Mouse (Mus musculus) frontal cortex, adult 2 months (tissue): ENCODE results near the gene Zbtb7a. TPM values are rescaled to one million over a fixed set of nuclear protein-coding genes. Genes with fewer than 3 reads are reported as not detected.

Experiments
- DNase-seq, 2 experiments: peaks; one replicate each; pipeline ENCODE4 v3.0.0; 2022; ENCODE audit warnings: low spot score in 1 of 2; ENCODE audit errors: extremely low spot score in 1 of 2
- polyA plus RNA-seq: library from polyadenylated mRNA; depleted of rRNA; stranded (reverse); fragments of >200 nt; gene quantifications from 2 replicates; pipeline ENCODE4 v1.2.3, GENCODE M21; 2012

Gene Zbtb7a
- polyA plus RNA-seq, 1 experiment: 46.0 TPM

DNA sequence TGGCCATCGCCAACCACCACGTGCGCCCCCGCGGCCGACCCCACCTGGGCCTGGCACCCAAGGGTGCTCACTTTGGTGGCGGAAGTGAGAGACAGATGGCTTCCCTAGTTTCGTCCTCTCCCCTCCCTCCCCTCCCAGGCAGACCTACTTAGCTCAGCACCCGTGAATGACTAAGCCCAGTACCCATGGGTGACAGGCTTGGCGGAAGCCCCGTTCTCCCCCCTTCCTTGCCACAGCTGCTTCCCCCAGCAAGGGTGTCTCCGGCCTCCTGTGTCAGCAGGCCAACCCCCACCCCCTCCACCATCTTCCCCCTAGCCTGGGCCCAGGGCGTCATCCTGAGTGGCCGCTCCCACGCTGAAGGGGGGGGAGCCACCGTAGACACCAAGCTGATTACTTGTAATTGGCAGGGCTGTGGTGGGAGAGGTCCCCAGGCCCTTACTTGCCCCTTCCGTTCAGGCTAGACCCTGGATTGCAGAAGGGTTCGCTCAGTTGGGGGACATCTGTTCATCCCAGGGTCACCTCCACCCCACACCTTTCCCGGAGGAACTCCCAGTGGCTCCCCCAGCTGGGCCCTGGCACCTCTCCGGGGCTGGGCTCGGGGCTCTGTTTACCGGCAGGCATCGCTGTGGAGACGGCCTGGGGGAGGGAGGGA lies 3.2 kb downstream of the Zbtb7a start:
- DNase-seq: peak in 1 of 2 experiments; percentile 40

DNA sequence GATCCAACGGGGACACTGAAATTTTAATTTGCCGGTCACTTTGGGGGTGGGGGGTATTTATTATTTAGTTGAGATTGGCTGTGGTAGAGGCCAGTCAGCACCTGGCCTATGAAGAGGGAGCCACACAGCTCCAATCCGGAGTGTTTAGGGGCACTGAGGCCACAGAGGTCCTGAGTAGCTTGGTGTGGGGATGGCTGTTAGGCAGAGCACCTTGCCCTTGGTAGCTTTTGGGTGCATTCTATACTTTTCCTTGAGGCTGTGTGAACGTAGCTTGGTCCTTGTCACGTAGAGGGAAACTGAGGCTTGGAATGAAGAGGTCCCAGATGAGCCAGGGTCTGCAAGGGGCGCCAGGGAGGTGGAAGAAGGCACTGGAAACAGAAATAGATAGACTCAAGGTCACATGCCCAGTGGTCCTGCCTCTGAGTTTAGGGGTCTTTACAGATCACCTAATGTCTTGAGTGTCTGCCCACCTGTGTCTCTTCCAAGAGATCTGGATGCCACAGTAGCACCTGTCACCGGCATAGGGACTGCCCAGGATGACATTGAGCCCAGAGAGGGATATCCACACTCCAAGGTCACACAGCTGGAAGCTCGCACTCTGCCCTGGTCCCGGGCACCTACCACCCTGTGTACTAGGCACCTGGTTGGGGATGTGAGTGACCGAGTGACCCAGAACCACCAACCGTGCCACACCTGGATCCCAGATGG lies 4.0 kb downstream of the Zbtb7a start:
- DNase-seq: no peak

DNA sequence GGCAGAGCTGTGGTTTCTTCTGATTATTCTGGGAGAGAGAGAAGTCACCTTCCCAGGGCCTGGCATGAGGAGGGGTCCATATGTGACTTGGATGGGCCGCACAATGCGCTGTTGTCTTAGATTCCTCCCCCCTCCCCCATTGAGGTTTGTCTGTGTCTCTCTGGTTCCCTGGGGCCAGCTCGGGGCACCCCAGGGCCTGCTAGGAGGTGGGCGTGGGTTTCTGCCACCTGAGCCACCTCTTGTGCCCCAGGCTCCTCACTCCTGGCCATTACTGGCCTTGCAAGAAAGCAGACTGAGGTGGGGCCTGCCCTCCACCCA lies 4.5 kb downstream of the Zbtb7a start:
- DNase-seq: no peak

DNA sequence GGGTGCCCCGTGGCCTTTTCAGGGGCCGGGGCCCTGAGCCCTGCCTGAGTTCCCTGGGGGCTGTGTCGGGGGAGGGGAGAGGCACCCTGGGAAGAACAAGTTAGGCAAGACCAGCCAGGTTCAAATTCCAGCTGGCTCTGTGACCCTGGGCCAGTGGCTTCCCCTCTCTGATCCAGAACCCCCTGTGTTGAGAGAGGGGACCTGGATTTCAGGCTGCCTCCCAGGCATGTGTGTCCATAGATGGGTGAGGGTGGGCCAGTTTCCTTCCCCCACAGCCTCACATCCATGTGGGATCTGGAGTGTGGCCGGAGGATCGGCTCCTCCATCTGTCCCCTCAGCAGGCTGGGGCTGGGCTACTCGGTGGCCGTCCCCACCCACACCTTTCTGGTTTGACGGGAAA lies 5.0 kb downstream of the Zbtb7a start:
- DNase-seq: no peak

DNA sequence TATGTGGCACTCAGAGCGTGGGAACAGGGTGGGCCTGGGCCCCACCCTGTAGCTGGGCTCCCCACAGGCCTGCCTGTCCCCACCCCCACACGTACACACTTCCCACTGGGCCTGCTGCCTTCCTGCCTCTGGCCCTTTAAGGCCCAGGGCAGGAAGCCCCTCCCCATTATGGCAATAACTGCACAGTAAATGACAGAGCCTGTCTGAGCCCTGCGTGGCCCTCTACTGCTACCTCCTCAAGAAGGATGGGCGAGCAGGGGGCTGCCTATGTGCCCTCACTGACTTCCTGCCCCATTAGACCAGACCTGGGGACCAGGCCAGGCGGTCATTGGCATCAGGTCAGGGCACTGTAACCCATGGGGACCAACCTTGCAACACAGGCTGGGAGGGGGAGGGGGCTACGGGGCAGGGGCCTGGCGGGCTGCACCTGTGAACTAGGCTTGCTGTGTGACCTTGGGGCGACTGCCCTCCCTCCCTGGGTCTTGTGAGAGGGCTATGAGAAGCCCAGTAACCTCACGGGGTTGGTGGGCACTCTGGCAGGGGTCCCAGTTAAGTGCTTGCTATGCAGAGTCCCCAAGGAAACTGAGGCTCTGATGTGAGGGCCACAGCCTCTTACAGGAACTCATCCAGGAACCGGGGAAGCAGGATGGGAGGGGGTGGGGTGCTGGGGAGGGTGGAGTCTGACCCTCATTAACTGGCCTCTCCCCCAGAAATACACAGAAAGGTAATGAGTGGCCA lies 5.9 kb downstream of the Zbtb7a start:
- DNase-seq: no peak

DNA sequence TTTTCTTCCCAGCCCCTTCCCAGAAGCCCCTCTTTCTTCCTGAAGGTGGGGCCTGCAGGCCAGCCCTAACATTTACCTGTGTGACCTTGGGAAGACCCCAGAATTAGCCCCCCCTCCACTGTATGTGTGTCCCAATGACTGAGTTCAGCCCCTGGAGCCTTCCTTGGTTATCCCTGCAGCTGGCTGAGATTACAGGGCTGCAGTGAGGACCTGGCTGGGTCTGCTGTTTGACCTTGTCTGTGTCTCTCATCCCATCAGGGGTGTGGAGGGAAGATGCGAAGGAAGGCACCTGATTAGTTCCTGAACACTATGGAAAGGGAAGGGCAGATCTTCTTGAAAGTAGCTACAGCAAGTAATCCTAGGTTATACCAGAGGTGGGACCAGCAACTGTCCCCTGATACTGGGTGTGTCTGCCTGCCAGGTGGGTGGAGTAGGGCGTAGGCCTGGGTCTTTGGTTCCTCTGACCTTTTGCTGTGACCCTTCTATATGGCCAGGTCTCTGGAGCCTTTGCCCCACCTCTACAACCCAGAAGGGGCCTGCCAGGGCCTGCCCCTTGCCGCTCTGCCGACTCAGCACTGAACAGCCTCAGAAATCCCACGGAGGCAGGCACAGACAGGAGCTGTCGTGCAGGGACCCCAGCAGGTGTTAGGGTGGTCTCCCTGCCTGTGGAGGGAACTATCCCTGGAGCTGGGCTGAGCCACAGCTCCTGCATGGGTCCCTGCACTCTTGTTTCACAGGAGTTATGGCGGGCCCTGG lies 6.6 kb downstream of the Zbtb7a start:
- DNase-seq: no peak

DNA sequence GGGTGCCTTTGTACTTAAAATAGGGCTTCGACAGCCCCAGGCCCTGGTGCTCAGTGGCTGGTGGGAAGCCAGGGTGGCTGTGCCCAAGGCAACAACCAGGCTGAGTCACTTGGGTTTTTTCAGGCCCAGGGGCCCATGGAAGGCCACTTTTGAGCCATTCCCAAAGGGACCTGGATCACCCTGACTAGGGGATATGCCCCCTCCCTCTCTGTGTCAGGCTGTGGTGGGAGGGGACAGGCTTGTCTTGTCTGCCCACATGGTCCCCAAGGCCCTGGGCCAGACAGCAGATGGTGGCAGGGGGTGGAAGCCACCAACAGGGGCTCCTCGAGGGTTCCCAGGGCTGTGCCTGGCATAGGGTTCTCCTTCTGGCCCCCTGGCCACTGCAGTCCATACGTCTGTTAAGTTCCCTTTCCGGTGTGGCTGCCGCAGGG lies 7.5 kb downstream of the Zbtb7a start:
- DNase-seq: no peak

DNA sequence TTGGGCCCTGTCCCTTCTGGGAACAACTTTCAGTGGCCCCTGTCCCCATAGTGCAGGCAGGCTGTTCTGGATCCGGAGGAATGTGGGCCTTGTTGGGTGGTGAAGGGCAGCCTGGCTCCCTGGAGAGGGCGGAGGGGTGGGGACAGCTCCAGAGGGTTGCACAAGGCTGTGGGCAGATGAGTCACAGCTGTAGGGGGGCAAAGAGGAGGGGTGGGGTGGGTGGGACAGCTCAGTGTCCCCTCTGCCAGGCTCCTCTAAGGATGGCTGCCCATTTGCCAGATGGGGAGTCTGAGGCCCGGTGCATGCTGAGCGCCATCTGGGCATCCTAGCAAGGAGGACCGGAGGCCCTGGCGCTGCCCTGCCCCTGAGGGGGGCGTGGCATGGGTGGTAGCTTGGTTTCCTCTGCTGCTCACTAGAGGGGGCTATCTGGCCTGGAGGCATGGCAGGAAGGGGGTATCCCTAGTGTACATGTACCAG lies 8.2 kb downstream of the Zbtb7a start:
- no peak for DNase-seq

DNA sequence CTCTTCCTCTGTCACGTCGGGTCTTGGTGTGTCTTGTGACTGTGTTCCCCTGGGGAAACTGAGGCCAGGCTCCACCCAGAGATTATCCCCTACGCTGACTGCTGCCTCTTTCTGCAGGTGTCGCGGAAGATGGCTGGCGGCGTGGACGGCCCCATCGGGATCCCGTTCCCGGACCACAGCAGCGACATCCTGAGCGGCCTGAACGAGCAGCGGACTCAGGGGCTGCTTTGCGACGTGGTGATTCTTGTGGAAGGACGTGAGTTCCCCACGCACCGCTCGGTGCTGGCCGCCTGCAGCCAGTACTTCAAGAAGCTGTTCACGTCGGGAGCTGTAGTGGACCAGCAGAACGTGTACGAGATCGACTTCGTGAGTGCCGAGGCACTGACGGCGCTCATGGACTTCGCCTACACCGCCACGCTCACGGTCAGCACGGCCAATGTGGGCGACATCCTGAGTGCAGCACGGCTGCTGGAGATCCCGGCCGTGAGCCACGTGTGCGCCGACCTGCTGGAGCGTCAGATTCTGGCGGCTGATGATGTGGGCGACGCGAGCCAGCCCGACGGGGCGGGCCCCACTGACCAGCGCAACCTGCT lies 8.9 kb downstream of the Zbtb7a start:
- no peak for DNase-seq

DNA sequence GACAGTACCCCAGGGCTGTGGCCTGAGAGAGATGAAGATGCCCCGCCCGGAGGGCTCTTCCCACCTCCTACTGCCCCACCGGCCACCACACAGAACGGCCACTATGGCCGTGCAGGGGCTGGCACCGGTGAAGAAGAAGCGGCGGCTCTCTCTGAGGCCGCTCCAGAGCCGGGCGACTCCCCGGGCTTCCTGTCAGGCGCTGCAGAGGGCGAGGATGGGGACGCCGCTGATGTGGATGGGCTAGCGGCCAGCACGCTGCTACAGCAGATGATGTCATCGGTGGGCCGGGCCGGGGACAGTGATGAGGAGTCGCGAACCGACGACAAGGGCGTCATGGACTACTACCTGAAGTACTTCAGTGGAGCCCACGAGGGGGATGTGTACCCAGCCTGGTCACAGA lies 9.6 kb downstream of the Zbtb7a start:
- DNase-seq: no peak

DNA sequence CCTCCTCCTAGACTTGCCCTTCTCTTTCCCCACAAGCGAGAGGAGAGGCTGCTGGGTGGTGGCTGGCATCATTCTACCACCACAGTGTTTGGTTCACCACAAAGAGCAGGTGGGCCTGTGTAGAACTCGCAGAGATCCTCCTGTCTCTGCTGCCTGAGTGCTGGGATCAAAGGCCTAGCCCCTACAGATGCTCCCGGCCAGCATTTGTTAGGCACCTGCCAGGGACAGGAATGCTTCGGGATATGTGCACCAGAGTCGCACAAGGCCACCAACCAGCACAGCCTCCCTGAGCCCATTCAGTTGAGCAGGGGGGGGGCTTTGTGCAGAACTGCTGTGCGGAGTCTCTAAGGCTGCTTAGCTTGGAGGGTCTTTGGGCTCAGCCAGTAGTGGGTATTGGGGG lies 10.3 kb downstream of the Zbtb7a start:
- DNase-seq: no peak

DNA sequence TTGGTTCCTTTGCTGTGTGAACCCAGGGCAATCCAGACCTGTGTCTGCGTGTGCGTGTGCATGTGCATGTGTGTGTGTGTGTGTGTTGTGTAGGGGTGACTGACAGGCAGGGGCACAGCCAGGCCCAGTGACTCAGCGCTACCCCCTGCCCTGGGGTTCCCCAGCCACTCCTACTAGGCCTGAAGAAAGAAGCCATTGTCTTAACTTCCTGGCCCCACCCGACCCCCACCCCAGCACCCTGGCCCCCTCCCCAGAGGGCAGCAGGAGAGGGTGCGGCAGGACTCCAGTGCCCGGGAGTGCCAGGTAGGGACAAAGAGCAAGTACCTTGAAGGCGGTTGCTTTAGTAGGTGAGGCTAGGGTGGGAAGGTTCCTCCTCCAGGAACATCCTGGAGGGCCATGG lies 10.8 kb downstream of the Zbtb7a start:
- no peak for DNase-seq

DNA sequence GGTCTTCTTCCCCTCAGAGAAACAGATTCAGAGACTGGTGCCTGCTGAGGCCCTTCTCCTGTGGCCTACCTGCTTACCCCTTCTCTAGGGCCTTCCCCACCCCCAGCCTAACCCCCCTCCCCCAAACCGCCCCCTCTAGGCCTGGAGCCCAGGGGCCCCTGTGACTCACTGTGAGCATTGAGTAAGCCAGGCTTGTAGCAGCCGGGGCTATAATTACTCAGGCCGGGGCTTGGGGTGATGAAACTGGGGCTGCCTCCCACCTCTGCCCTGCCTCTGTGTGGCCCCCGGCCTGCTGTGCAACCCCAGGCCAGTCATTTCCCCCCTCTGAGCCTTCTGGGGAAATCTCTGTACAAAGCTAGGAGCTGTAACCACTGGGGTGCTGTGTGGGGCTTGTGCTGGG lies 11.3 kb downstream of the Zbtb7a start:
- no peak for DNase-seq

DNA sequence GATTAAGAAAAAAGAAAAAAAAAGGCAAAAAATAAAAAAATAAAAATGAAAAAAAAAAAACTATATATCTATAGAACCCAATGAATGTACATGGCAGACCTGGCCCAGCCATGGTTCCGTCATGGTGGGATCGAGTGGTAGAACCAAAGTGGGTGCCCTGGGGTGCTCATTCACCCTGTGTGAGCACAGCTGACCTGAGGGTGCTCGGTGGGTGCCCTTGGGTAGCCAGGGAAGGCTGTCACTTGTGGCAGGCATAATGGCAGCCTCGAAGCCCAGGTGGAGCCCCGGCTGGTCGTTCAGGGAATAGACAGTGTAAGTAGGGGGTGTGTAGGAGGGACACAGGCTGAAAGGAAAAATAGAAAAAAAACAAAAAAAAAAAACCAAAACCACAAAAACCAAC lies 16.2 kb downstream of the Zbtb7a start:
- no peak for DNase-seq

DNA sequence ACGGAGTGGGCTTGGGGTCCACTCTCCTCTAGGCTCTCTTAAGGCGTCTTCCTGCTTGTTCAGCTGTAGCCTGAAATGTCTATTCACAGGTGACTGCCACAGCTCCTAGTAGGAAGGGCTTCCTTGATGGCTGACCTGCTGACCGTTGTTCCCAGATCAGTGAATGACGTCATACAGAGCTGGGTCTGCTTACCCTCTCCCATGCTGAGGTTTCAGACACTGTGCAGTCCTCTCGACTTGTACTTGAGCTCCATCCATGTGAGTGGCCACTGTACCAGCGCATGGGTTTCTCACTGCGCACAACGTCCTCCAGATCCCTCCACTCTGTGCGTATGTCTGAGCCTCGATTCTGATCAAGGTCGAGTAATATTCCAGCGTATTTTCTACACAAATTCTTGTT lies 17.6 kb downstream of the Zbtb7a start:
- no peak for DNase-seq

DNA sequence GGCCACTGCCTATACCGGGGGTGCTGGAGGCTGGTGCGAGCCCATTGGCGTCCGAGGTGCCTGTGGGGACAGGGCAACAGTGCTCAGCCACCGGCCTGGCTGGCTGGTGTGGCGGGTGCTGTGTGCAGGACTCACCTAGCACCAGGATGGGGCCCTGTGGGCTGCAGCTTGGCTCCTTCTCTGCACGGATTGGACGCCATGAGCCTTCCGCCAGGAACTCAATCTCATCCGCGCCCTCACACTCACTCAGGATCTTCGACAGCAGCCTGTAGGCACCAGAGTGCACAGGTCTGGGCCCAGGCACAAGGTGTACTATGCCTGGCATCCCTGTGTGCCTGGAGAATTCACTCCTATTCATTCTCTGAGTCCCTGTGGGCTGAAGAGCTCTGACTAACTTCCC lies 19.3 kb downstream of the Zbtb7a start:
- DNase-seq: no peak

DNA sequence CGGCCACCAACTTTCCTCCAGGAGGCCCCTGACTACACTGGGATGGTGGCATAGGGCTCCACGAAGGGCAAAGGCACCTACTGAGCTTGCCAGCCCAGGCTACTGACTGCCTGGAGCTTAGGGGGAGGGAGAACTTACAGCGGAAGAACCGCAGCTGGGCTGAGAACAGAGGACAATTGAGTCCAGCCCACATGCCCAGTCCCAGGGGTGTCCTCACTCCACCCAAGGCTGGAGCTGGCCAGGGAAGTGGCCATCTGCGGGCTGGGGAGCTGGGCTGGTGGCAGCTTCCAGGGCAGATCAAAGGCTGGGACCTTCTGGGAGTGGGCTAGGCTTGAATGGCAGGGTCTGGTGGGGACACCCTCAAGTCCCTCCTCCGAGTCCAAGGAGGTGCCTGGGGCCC lies 19.7 kb downstream of the Zbtb7a start:
- DNase-seq: no peak

DNA sequence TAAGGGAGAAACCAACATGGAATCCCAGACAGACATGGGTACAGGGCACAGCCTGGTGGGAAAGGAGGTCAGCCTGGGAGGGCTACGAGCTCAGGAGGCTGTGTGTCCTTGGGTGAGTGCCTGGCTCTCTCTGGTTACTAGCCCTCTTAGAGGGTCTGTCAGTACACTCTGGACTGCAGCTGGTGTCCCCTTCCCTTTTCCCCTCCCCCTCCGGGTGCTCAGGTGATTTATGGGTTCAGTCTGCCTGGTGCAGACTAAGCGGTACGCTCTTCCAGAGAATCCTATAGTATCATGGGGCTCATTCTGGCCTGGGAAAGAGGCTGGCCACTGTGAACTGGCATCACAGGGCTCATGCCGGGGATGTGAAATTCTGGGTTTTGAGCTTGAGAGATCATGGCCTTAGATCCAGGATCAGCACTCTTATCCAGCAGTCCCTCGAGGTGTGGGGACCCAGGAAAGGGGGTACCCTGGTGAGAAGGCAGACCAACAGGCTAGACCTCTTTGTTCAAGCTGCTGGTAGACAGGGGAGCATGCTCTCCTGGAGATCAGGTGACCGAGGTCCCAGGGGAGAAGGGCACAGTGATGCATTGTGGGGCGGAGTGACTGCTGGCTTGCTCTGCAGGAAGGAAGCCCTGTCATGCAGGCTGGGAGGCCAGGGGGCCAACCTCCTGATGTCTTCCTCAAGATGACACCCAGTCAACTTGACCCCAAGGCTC lies 26.7 kb downstream of the Zbtb7a start:
- no peak for DNase-seq

DNA sequence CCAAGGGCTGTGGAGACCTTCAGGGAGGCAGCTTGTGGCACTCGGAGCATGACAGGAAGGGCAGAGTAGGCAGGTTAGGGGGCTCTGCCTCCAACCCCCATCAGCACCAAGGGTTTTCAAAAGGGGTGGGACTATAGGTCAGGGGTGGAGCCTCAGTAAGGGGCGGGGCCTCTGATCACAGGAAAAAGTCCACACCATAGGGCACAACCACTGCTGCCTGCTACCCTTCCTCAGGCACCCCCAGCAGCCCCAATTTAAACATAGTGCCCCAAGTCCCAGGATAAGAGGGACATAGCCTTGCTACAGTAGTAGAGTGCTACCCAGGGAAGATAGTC lies 27.3 kb downstream of the Zbtb7a start:
- no peak for DNase-seq

DNA sequence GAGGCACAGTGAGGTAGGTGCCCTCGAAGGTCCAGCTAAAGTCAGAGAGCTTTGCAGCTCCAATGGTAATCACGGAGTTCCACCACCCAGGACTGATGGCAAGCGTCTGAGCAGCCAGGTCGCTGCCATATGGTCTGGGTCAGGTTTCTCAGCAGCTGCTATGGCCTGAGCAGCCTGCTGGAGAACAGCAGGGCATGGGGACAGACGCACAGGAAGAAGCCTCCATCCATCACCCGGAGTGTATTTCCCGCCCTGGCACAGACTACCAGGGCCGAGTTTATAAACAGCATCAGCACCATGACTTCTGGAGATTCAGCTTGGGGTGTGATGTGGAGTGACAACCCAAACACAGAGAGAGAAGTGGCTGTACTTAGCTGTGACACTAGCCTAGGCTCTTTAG lies 30.1 kb downstream of the Zbtb7a start:
- DNase-seq: no peak
